Mouse (Mus musculus): Measurements from ENCODE around the gene Apom.

- TF ChIP-seq CTCF (IDR thresholded peaks at IDR 0.05; ENCODE audit: extremely low read depth, insufficient read length, insufficient replicate concordance, low read depth, low read length) (no peak), POLR2A (IDR thresholded peaks at IDR 0.05; ENCODE audit: low read depth, low read length) (no peak)
These were observed 16.2 kb upstream of the Apom start for GRCm38 (mm10) chr17:35147922-35148639.
